Mouse (Mus musculus) induced T-regulatory cell, adult 2 months (primary cell): ENCODE results near the gene Ilf2.

Experiments
- DNase-seq: peaks from one replicate; pipeline ENCODE4 v3.0.0-alpha.2; 2012; ENCODE audit warnings: low read depth

Ilf2 gene

DNA sequence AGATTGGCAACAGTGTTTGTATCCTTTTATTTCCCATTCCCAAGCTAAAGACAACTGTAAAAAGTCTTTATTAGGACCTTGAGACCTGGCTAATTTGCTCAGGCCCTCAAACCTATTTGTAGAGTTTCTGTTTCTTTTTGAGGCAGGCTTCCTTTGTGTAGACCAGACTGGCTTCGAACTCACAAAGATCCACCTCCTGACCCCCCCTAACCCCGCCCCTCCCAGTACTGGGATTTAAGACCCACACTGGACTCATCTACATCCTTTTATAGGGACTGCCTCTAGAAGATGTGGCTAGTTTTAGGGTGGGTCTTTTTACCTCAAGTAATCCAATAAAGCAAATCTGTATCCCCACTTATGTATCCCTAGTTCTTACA is 33.8 kb downstream of the Ilf2 start:
- DNase-seq = no peak

DNA sequence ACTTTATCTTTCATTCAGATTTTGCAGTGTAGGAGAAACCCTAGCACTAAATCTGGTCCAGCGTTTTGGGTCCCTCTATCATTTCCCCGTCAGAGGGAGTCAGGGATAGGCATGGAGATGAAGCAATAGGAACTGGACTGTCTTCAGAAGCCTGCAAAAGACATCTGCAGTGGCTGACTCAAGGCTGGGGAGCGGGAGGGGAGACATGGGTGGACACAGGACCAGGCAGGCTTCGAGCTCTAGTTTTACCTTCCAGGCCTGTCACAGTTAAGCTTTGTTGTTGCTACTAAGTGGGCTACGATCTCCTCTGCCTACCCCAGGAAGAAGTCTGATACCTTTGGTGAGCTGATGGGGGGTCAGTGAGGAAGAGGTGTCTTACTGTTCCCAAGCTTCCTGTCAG is 36.4 kb downstream of the Ilf2 start:
- no peak for DNase-seq

DNA sequence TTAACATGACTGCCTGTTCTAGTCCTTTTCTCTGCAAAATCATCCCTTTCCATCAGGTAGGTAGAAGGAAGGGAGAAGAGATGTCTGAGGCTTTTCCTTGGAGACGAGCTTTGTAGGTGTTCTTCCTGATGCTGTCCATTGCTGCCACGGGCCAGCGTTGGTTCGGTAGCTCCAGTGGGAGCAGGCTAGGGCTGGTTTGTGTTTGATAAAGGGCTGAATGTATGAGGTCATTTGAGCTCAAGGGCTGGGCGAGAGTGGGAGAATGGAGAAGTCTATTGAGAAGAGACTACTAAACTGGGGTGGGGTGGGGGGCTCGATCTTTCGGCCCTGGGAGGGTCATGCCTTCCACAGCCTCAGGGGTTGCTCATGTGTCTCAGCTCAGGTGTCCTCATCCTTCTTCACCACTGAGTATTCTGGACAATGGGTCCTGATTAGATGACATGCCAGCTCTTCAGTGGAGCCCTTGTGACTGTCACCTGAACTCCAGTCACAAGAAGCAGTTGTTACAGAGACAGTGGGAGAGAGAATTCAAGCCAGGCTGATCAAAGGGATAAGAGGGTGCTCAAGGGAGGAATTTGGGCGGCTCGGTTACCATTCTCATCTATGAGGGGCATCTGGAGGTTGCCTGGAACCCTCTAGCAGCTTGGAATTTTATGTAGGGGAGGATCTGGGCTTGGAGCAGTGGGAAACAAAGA is 37.2 kb downstream of the Ilf2 start:
- no peak for DNase-seq

DNA sequence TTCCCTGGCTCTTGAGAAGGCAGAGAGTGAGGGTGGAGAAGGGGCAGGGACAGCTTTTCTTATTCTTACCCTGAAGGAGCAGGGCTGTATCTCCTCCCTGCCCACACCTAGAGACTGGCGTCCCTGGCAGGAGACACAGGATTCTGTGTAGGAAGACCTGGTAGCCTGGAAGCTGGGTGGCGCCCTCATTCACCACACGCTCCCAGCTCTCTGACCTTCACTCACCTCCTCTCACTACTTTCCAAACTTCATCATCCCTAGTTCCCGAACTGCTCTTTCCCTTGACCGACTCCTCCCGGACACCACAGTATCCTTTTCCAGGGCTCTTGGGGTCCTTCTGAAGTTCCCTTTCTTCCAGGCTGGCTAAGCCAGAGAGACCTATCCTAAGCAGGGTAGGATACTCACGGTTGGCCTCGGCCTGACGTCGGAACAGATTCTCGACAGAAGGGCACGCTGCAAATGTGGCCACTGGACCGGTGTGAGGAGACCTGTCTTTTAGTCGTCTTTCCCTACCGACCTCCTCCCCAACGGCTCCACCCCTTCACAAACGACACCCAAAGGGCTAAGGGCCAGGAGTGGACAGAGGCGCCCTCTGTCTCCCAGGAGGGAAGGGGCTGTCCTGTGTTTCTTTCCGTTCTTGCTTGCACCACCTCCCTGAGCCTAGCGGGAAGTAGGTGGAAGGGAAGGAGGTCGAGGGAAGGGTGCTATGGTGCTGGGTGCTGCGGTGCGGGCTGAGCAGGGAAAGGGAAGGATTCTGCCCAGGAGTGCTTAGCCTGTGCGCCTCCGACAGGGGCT is 38.1 kb downstream of the Ilf2 start, which contains the start of the genes S100a1 and S100a13:
Gene S100a1, minus strand, starts transcription at position 597 of the 795 bp plus-strand sequence.
Gene S100a13, plus strand, starts transcription at position 640 of the 795 bp plus-strand sequence.
- peak; percentile 66 for DNase-seq

DNA sequence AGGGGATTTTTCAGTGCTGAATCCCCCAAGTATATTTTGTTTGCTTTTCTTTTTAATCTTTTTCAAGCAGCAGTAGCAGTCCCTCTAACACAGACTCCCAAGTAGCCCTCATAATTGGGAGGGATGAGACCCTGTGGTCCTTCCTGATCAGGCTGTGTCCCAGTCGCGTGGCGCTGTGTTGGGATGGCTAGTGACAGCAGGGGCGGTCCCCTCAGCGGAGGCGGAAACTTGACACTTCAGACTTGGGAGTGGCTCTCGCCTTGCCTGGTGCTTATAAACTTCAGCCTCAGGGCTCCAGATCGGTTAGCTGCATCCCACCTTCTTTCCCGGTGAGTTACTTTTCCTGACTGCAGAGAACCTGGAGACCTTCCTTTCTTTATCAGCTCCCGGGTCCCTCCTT is 38.8 kb downstream of the Ilf2 start:
- DNase-seq = peak; percentile 83

DNA sequence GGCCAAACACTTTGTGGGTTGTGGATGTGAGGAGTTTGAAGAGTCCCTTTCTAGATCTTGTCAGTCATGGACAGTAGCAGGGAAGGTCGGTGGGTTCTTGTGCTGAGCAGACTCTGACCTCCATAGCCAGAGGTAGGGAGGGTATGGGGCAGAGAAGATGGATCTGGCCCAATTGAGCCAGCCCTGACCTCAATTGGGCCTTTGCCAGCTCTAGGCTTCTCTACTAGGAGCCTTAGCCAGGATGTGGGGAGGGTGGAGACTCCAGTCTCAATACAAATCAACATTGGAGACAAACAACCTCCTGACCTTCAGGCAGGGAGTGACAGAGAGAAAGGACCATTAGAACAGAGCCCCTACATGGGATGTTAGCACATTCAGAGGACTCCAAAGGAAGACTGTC is 39.3 kb downstream of the Ilf2 start:
- DNase-seq = peak; percentile 38

DNA sequence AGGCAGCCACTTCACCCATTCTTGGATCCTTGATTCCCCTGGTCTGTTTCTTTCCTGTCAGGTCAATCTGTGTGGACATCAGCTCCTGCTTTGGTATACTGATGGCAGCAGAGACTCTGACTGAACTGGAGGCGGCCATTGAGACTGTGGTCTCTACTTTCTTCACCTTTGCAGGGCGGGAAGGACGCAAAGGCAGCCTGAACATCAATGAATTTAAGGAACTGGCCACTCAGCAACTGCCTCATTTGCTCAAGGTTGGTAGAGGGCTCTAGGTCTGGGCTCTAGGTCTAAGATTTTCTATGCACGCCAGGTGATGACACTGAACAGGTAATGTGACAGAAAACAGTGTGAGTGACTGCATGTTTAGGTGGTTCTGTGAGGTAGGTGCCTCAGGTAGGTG is 39.9 kb downstream of the Ilf2 start:
- no peak for DNase-seq

DNA sequence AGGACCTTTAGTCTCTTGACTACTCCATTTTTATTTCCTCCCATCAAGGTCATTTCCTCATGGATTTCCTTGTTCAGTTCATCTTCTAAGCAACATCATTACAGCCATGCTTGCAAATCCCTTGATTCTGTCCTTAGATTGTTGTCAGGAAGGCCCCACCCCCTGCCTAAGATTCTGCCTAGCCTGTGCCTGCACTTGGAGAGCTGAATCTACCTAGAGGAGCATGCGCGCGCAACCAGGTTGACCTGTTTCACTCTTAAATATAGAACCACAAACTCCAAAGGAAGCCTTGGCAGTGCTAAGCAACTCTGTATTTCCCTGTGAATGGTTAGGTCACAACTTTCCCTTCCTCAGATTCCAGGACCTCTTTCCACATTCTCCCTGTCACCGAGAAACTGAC is 41.8 kb downstream of the Ilf2 start:
- no peak for DNase-seq

DNA sequence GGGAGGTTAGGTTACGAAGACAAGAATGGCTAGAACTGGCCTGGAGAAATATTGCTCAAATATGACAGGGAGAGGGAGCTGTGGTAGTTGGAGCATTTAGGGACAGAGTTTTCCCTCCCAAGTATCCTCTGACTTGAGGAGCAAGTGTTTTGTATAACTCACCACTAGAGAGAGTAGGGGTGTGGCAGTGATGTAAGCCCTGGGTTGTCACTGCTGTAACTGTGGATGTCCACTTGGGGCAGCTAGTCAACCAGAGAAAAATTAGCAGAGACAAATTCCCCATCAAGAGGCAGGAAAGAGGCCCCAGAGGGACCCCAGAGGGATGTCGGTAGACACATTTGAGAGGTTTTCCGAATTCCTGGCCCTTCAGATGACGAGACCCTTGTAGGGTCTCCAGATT is 49.5 kb downstream of the Ilf2 start:
- DNase-seq = peak; percentile 77

DNA sequence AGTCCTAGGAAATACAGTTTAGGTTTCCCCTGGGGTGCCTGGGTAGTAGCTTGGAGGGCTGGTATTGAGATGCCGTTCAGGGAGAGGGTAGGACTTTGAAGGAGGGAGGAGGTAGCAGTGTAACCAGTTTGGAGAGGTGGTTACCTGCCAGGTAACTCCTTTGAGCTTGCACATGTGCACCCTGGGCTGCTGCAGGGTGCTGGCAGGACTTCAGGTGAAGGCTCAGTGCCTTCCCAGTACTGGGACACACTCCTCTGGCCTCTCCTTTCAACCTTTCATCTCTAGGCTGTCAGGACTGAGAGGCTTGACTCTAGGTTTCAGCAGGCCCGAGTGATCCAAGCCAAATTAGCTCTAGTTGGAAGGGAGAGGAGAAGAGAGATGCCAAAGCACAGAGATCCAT is 50.1 kb downstream of the Ilf2 start:
- no peak for DNase-seq

DNA sequence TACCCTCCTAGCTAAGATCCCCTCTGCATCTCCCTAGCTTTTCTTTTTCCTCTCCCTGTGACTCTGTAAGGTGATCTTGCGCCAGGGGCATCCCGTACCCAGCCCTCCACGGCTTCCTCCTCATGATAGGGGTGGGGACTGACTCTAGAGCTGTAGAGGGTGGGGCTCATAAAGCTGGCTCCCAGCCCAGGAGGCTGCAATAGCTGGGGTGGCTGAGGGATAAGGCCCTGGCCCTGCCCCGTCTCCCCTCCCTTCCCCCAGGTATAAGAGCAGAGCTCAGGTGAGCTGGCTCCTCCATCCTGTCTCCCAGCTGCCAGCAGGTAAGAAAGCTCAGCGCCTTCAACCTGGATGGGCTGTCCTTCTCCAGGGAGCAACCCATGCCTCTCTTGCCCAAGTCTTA is 50.7 kb downstream of the Ilf2 start, which contains the start of gene S100a14:
Gene S100a14, plus strand, starts transcription at position 277 of the 400 bp plus-strand sequence.
- no peak for DNase-seq

DNA sequence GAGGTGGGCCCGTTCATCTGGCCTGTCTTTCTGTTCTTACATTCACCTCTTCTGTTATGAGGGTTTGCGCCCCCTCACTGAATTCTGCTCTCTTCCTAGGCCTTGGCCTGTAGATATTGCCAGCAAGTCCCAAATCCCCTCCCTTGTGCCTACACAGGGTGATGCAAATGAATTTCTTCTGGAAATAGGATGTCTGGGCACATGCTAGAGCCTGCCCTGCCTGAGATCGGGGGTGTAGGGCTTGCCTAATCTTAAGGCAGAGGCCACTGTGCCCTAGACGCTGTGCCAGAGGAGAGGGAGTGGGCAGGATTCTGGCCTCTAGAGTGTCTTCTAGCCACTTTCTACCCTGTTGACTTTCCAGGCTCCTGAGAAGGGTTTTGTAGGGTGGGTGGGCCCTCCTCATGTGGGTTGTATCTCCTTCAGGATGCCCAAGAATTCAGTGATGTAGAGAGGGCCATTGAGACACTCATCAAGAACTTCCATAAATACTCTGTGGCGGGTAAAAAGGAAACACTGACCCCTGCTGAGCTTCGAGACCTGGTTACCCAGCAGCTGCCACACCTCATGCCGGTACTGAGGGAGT is 51.5 kb downstream of the Ilf2 start:
- DNase-seq = no peak

DNA sequence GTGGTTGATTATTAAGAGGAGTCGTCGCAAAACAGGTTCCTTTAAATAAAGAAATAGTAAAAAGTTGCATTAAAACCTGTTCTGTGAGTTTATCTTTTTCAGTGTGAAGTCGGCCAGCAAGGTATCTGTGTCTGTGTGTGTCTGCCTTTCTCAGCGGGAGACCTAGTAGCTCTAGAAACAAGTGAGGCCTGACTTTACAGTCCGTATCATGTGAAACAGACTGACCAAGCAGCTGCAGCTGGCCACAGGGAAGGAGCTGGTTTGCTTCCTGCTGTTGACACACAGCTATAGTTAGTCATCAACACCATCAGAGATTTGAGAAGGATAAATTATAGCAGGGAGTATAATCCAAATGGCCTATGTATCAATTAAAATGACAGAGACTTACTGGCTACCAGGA is 55.8 kb downstream of the Ilf2 start:
- DNase-seq = no peak

DNA sequence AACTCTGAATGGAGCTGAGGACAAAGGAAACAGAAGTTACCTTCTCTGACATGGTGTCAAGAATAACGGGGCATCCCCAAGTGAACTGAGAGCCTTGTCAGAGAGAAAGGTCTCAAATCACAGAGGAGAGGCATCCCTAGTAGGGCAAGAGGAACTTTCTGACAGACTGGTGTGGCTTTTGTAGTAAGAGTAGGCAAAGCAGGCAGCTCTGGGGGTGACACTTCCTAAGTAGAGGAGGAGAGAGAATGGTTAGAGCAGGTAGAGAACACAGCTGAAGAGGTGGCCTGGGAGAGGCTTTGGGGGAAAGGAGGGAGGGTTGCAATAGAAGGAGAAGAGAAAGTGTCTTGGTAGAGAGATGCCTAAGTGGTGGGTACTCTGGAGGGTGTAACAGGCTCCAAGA is 59.5 kb downstream of the Ilf2 start:
- DNase-seq = no peak

DNA sequence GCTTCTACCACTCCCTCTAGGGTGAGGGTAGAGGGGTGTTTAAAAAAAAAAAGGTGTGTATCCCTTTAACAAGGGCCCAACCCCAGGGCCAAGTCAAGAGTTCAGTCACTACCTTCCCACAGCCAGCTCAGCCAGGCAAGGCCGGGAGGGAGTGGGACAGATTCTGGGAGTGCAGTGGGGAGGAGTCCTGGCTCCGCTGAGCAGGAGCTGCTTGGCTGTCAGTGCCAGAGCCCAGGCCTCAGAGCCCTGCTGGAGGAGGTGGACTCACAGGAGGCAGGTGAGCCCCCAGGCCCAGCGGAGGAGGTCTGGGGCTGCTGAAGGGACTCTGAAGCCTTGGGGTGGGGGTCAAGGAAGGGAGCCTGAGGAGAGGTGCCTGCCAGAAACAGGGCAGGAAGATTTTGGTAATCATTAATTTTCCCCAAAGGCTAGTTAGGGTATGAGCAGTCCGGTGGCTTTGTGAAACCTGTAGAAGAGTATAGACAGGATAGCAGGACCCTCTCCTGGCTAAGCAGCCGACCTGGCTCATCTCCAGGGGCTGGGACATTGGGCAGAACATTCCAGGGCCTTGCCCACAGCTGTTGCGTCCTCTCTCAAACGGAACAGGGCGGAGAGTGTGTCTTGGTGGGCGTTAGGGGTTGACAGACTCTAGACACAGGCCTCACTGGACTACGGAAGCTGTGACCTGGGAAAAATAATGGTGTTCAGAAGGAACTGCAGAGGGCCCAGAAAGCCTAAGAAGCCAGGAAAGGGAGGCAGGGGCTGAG is 61.4 kb downstream of the Ilf2 start, which contains the start of gene S100a16:
Gene S100a16, plus strand, starts transcription at position 114 of the 764 bp plus-strand sequence.
- no peak for DNase-seq

DNA sequence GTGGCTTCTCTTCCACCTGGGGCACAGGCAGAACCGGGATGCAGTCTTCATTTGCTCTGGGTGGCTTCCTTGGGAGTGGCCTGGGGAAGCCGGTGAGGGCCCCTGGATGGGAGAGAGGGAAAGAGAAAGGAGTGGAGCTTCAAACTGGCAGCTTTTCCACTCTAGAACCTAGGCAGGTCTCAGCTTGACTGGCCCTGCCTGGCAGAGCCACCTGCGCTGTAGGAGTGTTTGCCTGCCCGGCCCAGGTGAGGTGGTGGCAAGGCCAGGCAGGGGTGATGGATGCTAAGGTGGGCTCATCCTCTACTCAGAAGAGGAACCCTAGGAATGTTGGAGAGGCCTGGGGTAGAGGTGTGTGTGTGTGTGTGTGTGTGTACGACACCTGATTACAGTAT is 62.0 kb downstream of the Ilf2 start:
- DNase-seq = no peak
